Mouse (Mus musculus): ENCODE data around the gene Mov10.

GRCm38 (mm10) chr3:104771460-104771859 is 46.9 kb downstream of the Mov10 start:
- TF ChIP-seq POLR2A (IDR thresholded peaks at IDR 0.05; ENCODE audit: borderline replicate concordance, extremely low read depth, low read depth, low read length), result no peak
- TF ChIP-seq CTCF (IDR thresholded peaks at IDR 0.05; ENCODE audit: insufficient read depth, low read length), result no peak
